Mouse (Mus musculus): Measurements from ENCODE around the gene Rps27l. TPM values are rescaled to one million over a fixed set of nuclear protein-coding genes. Genes with fewer than 3 reads are reported as not detected.
A peak's percentile ranks its signal among the peaks of the same experiment; 100 is the strongest.

Gene Rps27l
- polyA plus RNA-seq, 1 experiment from 2014 or later = 777 TPM

DNA sequence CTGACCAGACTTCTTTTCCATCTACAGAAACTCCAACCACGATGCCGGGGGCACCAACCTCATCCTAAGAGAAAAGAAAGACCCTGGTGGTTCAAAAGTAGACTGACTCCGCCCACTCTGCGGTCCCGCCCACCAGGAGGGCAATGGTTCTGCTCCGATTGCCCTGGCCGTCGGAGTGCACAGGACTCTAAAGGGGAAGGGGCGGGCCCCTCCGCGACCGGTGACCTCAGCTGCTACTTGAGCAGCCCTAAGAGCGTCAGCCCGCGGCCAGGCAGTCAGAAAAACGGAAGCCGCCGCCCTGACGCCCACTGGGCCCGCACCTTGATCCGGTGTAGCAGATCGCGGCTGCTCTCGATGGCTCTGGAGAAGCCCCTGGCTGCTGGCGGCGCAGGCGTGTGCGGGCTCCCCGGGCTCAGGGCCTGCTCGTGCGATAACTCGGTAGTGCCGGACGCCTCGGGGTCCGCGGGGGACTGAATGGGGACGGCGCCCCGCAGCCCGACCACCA lies 28.9 kb downstream of the Rps27l start:
- H3K36me3 ChIP-seq (replicated peaks) = peaks cover 14% of the 10 kb centered on the region
- peak overlapping the region; percentile 98 for H3K4me3 ChIP-seq
- H3K9me3 ChIP-seq = no peaks in the 10 kb centered on the region
- DNase-seq (ENCODE audit: low spot score) = peak; percentile 92
- H3K27ac ChIP-seq (replicated peaks) = peak overlapping the region; percentile 87
- peaks cover 7% of the 10 kb centered on the region for H3K27me3 ChIP-seq (replicated peaks; ENCODE audit: low read depth, poor library complexity, severe bottlenecking)
- peaks cover 22% of the 10 kb centered on the region for H3K4me1 ChIP-seq
- WGBS = under 1% methylated on average over 41 of the region's 41 CpGs

- Histone ChIP-seq H3K4me1 (peaks cover 22% of the 10 kb centered on the region), H3K36me3 (replicated peaks) (peaks cover 9% of the 10 kb centered on the region), H3K27me3 (replicated peaks; ENCODE audit: low read depth, poor library complexity, severe bottlenecking) (peaks cover 7% of the 10 kb centered on the region), H3K4me3 (peak within 1 kb of the TSS; percentile 98), H3K27ac (replicated peaks) (peak within 1 kb of the TSS; percentile 87), H3K9me3 (no peaks in the 10 kb centered on the region)
- WGBS = 1% methylated on average over 32 of the region's 32 CpGs
- DNase-seq (ENCODE audit: low spot score) = peak; percentile 98
These were observed 29.4 kb downstream of the Rps27l start, which contains the start of gene Lactb for GRCm38 (mm10) chr9:66975239-66975645. Gene Lactb, minus strand, starts transcription at chr9:66975484.

DNA sequence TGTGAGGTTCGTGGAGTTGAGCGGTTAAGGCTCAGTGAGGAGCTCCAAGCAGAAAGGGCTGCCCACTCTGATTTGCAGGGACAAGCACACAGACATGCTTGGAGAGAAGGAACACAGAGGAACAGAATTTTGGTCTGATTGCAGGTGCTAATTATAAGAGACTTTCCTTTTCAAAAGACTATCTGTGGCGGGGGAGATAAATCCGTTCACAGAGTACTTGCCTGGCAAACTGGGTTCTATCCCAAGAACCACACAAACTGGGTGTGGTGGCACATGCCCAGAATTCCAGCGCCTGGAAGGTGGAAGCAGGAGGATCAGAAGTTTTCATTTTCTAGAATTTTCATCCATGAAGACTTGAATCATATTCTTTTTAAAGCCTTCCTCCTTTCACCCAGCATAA lies 31.2 kb downstream of the Rps27l start:
- WGBS = 80% methylated on average over 5 of the region's 5 CpGs
- H3K4me1 ChIP-seq = peaks cover 22% of the 10 kb centered on the region
- H3K36me3 ChIP-seq (replicated peaks) = no peaks in the 10 kb centered on the region
- no peaks in the 10 kb centered on the region for H3K9me3 ChIP-seq
- H3K4me3 ChIP-seq = no peak overlapping the region
- peaks cover 7% of the 10 kb centered on the region for H3K27me3 ChIP-seq (replicated peaks; ENCODE audit: low read depth, poor library complexity, severe bottlenecking)
- DNase-seq (ENCODE audit: low spot score) = no peak
- no peak overlapping the region for H3K27ac ChIP-seq (replicated peaks)

GRCm38 (mm10) chr9:66977982-66978381 lies 32.1 kb downstream of the Rps27l start:
- DNase-seq (ENCODE audit: low spot score) = no peak
- 90% methylated on average over 1 of the region's 1 CpGs for WGBS
- H3K36me3 ChIP-seq (replicated peaks) = no peaks in the 10 kb centered on the region
- H3K4me3 ChIP-seq = no peak overlapping the region
- no peaks in the 10 kb centered on the region for H3K9me3 ChIP-seq
- peaks cover 7% of the 10 kb centered on the region for H3K27me3 ChIP-seq (replicated peaks; ENCODE audit: low read depth, poor library complexity, severe bottlenecking)
- H3K27ac ChIP-seq (replicated peaks) = no peak overlapping the region
- H3K4me1 ChIP-seq = peaks cover 22% of the 10 kb centered on the region

GRCm38 (mm10) chr9:66978468-66978867 lies 32.6 kb downstream of the Rps27l start:
- 85% methylated on average over 1 of the region's 1 CpGs for WGBS
- H3K27me3 ChIP-seq (replicated peaks; ENCODE audit: low read depth, poor library complexity, severe bottlenecking) = peaks cover 7% of the 10 kb centered on the region
- no peak for DNase-seq (ENCODE audit: low spot score)
- H3K4me3 ChIP-seq = no peak overlapping the region
- H3K9me3 ChIP-seq = no peaks in the 10 kb centered on the region
- H3K27ac ChIP-seq (replicated peaks) = no peak overlapping the region
- peaks cover 22% of the 10 kb centered on the region for H3K4me1 ChIP-seq
- H3K36me3 ChIP-seq (replicated peaks) = no peaks in the 10 kb centered on the region

GRCm38 (mm10) chr9:66980458-66980857 lies 34.6 kb downstream of the Rps27l start:
- peak; percentile 76 for DNase-seq (ENCODE audit: low spot score)
- H3K9me3 ChIP-seq = no peaks in the 10 kb centered on the region
- no peak overlapping the region for H3K27ac ChIP-seq (replicated peaks)
- H3K36me3 ChIP-seq (replicated peaks) = no peaks in the 10 kb centered on the region
- peaks cover 7% of the 10 kb centered on the region for H3K27me3 ChIP-seq (replicated peaks; ENCODE audit: low read depth, poor library complexity, severe bottlenecking)
- no peak overlapping the region for H3K4me3 ChIP-seq
- WGBS = 15% methylated on average over 5 of the region's 5 CpGs
- peaks cover 11% of the 10 kb centered on the region for H3K4me1 ChIP-seq

GRCm38 (mm10) chr9:66982085-66982484 lies 36.2 kb downstream of the Rps27l start:
- Histone ChIP-seq H3K9me3 (no peaks in the 10 kb centered on the region), H3K4me1 (peaks cover 8% of the 10 kb centered on the region), H3K27ac (replicated peaks) (no peak overlapping the region), H3K36me3 (replicated peaks) (no peaks in the 10 kb centered on the region), H3K4me3 (no peak overlapping the region), H3K27me3 (replicated peaks; ENCODE audit: low read depth, poor library complexity, severe bottlenecking) (no peaks in the 10 kb centered on the region)
- 83% methylated on average over 7 of the region's 7 CpGs for WGBS
- DNase-seq (ENCODE audit: low spot score) = no peak

- Histone ChIP-seq H3K9me3 (no peaks in the 10 kb centered on the region), H3K4me1 (peaks cover 28% of the 10 kb centered on the region), H3K36me3 (replicated peaks) (no peaks in the 10 kb centered on the region), H3K27me3 (replicated peaks; ENCODE audit: low read depth, poor library complexity, severe bottlenecking) (no peaks in the 10 kb centered on the region), H3K27ac (replicated peaks) (no peak overlapping the region), H3K4me3 (no peak overlapping the region)
- 82% methylated on average over 7 of the region's 7 CpGs for WGBS
- no peak for DNase-seq (ENCODE audit: low spot score)
These were observed 39.5 kb downstream of the Rps27l start for GRCm38 (mm10) chr9:66985377-66985776.

DNA sequence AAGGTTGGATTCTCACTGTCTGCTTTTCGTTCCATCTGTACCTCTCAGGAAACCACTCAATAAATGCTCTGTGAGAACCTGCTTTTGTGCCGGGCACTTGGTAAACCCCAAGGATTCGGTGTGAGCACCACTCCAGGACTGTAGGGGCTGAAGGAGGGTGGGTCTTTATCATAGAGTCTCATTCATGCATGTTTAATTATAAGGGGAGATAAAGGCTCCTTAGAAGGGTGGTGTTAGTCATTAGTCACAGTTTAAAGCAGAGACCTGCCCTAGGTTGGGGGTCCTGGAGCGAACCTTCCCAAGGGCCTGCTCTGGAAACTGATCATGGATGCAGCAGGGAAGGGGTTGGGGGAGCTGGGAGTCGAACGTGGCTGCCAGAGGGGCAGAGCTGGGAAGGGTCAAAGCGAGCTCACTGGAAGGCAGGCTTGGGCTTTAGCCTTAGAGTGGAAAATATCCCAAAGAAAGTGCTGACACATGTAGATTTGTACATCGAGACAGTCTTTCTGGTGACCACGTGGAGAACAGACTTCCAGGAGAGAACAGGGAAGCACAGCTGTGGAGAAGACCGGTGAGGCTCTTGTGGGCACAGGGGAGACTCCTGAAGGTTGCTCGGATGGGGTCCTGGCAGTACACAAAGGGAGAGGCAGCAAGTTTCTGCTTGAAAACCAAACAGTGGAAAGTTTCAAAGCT lies 42.5 kb downstream of the Rps27l start:
- WGBS = 67% methylated on average over 11 of the region's 11 CpGs
- Histone ChIP-seq H3K4me1 (peaks cover 35% of the 10 kb centered on the region), H3K27ac (replicated peaks) (0 out of 2 replicates have a peak overlapping the region, but pooled peaks have one; percentile 2), H3K27me3 (replicated peaks; ENCODE audit: low read depth, poor library complexity, severe bottlenecking) (no peaks in the 10 kb centered on the region), H3K9me3 (no peaks in the 10 kb centered on the region), H3K4me3 (no peak overlapping the region), H3K36me3 (replicated peaks) (no peaks in the 10 kb centered on the region)
- no peak for DNase-seq (ENCODE audit: low spot score)

DNA sequence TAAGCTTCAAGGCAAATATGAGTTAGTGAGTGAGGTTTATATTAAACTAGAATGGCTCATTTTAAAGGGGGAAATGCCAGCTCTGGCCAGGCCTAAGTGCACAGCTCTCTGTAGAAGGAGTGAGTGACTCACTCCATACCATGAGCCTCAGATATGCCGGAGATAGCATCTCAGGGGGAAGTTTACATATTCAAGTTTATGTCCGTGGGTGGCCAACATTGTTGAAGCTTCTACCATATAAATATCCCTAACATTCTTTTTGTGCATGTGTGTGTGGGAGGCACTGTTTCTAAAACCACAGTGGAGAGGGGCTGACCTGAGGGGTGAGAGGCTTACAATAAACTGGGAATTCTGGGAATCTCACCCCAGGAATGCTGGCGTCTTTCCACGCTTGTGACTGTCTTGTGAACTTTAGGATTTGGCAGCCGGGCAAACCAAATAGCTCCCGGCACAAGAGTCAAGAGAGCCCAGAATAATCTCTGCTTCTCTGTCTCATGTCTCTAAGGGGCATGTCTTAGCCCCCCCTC lies 43.1 kb downstream of the Rps27l start:
- no peaks in the 10 kb centered on the region for H3K36me3 ChIP-seq (replicated peaks)
- no peak for DNase-seq (ENCODE audit: low spot score)
- WGBS = 67% methylated on average over 6 of the region's 6 CpGs
- H3K27ac ChIP-seq (replicated peaks) = no peak overlapping the region
- peaks cover 35% of the 10 kb centered on the region for H3K4me1 ChIP-seq
- no peaks in the 10 kb centered on the region for H3K27me3 ChIP-seq (replicated peaks; ENCODE audit: low read depth, poor library complexity, severe bottlenecking)
- no peaks in the 10 kb centered on the region for H3K9me3 ChIP-seq
- no peak overlapping the region for H3K4me3 ChIP-seq

DNA sequence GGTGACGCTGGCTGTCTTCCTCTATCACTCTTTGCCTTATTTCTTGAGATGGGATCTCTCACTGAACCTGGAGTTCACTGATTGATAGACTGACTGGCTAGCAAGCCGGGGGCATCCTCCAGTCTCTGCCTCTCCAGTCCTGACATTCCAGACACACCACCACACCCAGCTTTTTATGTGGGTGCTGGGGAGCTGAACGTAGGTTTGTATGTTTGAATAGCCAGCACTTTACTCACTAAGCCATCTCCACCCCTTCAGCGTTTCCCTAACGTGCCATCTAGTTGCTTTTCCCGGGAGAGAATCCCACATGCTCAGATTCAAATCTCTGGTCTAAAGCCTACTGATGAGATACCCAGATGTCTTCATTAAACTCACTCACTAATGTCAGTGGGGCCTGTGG lies 43.7 kb downstream of the Rps27l start:
- DNase-seq (ENCODE audit: low spot score) = no peak
- Histone ChIP-seq H3K36me3 (replicated peaks) (no peaks in the 10 kb centered on the region), H3K4me1 (peaks cover 32% of the 10 kb centered on the region), H3K27me3 (replicated peaks; ENCODE audit: low read depth, poor library complexity, severe bottlenecking) (no peaks in the 10 kb centered on the region), H3K4me3 (no peak overlapping the region), H3K9me3 (no peaks in the 10 kb centered on the region), H3K27ac (replicated peaks) (no peak overlapping the region)
- 84% methylated on average over 6 of the region's 6 CpGs for WGBS

DNA sequence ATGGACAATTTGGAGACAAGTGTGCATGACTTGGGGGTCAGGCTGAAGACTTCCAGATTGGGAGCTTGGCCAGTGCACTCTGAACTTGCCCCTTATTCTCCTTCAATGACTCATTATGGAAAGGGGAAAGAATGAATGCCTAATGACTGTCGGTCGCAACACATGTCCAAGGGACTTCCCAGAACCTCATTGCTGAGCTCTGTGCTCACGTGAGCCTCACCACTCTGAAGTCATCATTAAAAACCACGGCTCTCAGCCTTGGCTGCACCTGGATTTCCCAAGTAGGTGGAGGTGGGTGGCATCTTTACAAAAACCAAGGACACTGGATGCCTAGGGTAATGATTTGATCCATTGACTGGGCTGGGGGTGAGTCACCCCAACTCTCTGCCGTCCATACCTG lies 44.2 kb downstream of the Rps27l start:
- DNase-seq (ENCODE audit: low spot score) = no peak
- 89% methylated on average over 5 of the region's 5 CpGs for whole genome bisulfite sequencing

More for the DNA sequence above, 44.2 kb downstream of the Rps27l start:
- Histone ChIP-seq H3K36me3 (replicated peaks) (no peaks in the 10 kb centered on the region), H3K9me3 (no peaks in the 10 kb centered on the region), H3K27me3 (replicated peaks; ENCODE audit: low read depth, poor library complexity, severe bottlenecking) (no peaks in the 10 kb centered on the region), H3K4me1 (peaks cover 32% of the 10 kb centered on the region), H3K27ac (replicated peaks) (no peak overlapping the region), H3K4me3 (no peak overlapping the region)

All from embryonic facial prominence, embryonic 10.5 days (tissue).